Mouse (Mus musculus): ENCODE data around the gene Prr7.
A peak's percentile ranks its signal among the peaks of the same experiment; 100 is the strongest.

Prr7 gene

GRCm38 (mm10) chr13:55449679-55450441 is 14.2 kb upstream of the Prr7 start:
- no peak for DNase-seq

DNA sequence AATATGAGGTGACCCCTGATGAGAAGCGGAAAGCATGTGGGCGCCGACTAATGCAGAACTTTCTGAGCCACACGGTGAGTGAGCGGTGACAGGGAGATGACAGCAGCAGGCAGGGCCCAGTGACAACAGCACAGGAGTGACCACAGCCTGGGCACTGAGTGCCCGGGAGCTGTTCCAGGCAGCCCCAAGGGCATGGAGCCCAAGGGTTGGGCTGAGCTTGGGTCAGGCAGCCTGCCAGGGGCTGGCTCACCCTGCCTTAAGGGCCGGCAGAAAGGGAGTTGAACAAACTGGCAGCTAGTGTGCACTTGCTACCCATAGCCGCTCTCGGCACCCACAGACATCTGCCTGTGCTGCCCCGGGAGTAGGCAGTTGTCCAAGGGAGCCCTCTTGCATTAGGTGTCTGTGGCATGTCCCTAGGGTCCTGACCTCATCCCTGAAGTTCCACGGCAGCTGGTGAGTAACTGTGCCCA is 13.5 kb upstream of the Prr7 start:
- DNase-seq, result no peak

GRCm38 (mm10) chr13:55451296-55451695 is 12.8 kb upstream of the Prr7 start:
- DNase-seq, result no peak

- no peak for DNase-seq
Observed at GRCm38 (mm10) chr13:55451785-55452549, 12.1 kb upstream of the Prr7 start.

DNA sequence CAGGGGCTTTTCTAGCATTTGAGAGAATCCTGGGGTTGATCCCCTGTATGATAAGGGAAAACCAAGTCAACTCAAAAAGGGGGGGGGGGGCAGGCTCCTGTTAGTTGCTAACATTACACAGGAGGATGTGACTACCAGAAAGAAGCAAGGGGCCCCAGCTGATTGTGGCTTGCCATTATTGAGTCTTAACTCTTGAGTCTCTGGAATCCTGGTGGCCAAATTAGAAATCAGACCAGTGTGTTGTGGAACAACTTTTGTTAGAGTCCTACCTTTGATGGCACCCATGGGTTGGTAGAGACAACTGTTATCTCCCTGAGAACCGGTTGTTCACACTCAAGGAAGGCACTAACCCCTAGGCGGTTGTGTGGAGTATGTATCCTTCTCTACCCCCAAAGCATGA is 1.1 kb upstream of the Prr7 start:
- DNase-seq, result no peak

- DNase-seq, result no peak
Observed at GRCm38 (mm10) chr13:55463399-55464026, 554 bp upstream of the Prr7 start.

DNA sequence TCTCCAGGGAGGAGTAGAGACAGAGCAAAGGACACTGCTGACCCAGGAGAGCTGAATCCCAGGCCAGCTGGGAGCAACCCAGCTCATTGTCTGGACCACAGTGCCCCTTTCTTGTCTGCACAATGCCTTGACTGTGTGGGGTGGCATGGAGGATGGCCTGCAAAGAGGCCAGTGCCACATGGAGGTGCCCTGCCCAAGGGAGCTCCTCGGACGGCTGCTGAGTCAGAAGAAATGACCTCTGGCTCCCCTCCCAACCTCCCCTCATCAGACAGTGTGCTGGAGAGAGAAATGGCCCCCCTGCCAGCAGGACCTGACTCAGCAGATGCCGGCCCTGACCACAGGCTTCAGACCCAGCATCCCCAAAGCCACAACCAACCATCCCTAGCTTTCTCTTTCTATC is 1.1 kb downstream of the Prr7 start:
- DNase-seq, result no peak

DNA sequence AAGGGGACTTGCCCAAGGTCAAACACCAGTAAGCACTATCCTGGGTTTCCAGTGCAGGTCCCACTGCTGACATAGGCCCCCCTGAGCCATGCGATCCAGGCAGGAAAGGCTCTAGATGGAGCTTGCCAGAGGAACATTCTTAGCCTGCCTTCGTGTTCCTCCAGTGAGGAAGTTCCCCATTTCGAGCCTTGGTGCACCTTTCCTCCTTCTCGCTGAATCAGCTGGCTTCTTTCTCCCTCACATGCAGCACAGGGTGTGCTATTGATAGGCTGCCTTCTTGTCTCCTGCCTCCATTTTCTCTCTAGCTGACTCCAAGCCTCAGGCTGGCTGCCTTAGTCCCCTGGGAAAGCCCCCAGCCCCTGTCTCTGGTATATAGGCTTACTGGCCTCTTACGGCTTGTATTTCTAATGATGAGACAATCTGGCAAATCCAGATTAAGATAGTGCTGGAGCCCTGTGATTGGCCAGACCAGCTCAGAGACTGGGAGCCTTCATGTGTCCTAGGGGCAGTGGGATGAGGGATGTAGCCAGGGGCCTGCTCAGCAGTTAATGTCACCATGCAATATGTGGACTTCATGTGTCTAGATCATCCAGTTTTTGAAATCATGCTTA is 1.9 kb downstream of the Prr7 start:
- no peak for DNase-seq

GRCm38 (mm10) chr13:55468851-55469560 is 4.9 kb downstream of the Prr7 start:
- no peak for DNase-seq

DNA sequence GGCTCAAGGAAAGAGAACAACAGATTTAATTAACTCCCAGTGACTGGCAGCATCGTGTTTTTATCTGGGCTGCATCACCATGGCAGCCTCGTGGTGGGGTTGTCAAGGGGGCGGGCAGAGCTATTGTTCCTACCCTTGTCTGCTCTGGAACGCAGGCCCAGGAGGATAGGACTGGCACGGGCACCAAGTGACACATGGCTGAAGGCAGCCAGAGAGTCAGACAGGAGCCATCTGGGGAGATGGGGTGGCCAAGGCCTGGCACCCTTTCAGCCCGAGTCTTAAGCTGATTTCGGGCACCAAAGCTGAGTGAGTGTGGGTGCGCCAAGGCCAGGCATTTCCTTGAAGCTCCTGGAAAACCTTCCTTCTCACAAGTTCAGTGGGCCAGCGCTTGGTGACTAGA is 6.3 kb downstream of the Prr7 start:
- DNase-seq, result peak; percentile 91

- DNase-seq, result peak; percentile 81
Observed at GRCm38 (mm10) chr13:55471156-55471818, 7.2 kb downstream of the Prr7 start.

DNA sequence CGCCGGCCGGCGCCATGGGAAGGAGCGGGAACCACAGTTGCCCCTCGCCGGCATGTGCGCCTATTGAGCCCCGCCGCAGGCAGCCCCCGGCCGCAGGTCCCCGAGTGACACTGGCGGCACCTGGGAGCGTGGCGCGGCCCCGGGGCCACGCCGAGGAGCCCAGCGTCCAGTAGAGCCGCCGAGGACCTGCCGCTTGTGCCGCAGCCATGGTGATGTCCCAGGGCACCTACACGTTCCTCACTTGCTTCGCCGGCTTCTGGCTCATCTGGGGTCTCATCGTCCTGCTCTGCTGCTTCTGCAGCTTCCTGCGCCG is 7.7 kb downstream of the Prr7 start:
- no peak for DNase-seq

- DNase-seq, result peak; percentile 62
Observed at GRCm38 (mm10) chr13:55472132-55473022, 8.3 kb downstream of the Prr7 start.

DNA sequence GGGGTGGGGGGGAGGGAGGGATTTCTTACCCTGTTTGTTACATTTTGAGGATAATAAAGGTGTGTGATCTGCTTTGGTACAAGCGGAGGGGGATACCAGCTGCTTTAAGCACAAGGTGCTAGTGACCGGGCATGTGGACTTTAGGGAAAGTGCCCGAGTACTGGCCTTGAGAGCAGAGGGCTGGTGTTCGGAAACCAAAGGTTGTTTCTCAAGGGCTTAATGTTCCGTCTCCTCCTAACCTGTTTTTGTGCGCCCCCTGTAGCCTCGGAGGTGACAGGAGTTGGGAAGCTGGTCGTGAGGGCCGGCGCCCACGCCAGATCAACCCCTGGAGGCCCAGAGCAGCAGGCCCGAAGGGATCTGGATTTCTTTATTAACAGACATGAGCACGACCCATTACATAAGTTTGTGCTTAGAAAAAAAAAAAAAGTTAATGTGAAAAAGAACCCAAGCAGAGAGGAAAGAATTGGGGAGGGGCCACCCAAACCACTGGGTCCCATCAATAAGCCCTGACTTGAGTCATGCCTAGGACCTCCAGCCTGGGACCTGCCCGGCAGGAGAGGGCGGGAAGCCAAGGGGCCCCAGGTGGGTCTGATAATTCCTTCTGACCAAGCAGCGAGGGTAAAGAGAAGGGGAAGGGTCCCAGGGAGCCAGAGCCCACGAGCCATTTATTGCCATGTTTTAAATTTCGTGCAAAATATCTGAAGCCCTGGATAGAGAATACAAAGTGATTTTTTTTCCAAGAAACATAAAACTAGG is 9.2 kb downstream of the Prr7 start:
- no peak for DNase-seq

- no peak for DNase-seq
Observed at GRCm38 (mm10) chr13:55473961-55474360, 9.9 kb downstream of the Prr7 start.

DNA sequence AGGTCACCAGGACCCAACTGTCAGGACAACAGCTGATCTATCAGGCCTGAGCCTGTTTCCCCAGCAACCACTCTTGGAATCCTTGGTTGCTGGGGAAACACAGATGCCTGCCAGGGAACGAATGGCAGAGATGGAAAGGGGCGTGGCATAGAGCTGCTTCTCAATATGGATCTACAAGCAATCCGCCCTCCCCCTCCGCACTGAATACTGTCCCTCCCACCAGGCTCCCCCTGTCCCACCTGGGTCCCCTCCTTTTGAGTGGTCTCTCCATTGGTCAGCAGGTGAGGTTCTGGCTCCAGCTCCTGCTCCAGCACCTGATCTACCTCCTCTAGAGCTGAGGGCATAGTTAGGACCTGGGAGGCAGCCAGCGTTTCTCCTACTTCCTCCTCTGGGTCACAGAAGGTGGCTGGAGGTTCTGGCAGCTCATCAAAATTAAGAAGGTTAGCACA is 10.6 kb downstream of the Prr7 start:
- DNase-seq, result peak; percentile 54

- DNase-seq, result no peak
Observed at GRCm38 (mm10) chr13:55475750-55476149, 11.7 kb downstream of the Prr7 start.

- DNase-seq, result no peak
Observed at GRCm38 (mm10) chr13:55476256-55476655, 12.2 kb downstream of the Prr7 start.

DNA sequence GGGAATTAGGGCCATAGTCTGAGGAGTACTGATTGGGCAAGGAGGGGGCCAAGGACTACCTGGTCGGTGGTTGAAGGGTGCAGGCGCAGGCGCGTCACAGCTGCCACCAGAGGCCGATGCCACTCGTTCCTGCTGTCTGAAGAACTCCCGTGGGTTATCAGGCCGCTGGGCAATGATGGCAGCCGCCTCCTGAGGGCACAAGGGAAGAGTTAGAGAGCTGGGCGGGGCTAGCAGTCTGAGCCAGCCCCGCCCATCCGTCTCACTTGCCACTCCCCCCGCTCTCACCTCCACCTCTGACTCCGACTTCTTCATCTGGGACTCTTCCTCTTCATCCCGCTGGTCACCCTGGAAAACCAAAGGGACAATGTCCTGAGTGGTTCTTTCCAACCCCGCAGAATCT is 13.4 kb downstream of the Prr7 start:
- no peak for DNase-seq

DNA sequence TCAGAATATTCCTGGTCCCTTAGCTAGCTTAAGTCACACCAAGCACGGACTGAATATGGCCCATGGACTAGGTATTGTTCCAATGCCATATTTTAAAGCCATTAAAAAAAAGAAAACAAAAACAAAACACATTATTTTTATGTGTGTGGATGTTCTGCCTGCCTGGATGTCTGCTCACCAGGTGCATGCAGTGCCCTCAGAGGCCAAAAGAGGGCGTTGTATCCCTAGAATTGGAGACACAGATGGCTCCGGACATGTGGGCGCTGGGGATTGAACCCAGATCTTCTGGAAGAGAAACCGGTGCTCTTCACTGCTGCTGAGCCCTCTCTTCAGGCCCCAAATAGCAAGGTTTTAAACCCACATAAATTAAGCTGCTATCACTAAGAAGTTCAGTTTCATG is 14.0 kb downstream of the Prr7 start:
- no peak for DNase-seq

Data from cerebellum, adult 9-10 months (tissue).